8 mouse cellular contexts compared by ENCODE assay signal in the genomic region with DNA sequence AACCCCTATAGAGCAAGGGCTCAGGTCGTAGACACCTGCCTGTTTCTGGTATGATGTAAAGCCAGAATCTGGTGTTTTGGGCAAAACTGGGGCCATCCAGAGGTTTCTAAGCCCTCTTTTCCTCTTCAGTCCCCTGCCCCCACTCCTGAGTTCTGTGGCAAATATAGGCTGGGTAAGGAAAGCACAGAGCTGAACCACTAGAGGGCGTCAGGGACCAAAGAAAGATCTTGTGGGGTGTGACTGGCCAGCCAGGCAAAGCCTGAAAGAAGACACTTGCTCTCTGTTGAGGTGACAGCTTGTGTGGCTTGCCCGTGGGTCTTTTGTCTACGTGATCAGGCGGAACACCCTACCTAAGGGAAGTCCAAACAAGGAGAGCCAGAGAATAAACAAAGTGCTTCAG.
DNase-seq lines count a peak whose midpoint lies in the region; ATAC-seq and TF ChIP-seq lines count a peak whose summit lies in the region.

No protein-coding gene starts in this region.

- intact Hi-C loops in left cerebral cortex, adult 2 months (cut with DNase I) = loop anchor here (5.0 kb wide), 1 partner anchor 166 kb away; no protein-coding TSS in a partner anchor

- no peak overlapping the region for H3K27ac ChIP-seq in left cerebral cortex, adult 2 months

- peak; percentile 95 for ATAC-seq in megakaryocyte-erythroid progenitor cell, adult 5-6 weeks (replicated peaks; ENCODE audit: low FRiP score, low TSS enrichment, poor library complexity, severe bottlenecking)

- no peak overlapping the region for H3K4me3 ChIP-seq in left cerebral cortex, adult 2 months

- TF ChIP-seq CTCF in left cerebral cortex, adult 2 months (IDR thresholded peaks at IDR 0.05) = peak; percentile 87

- peak; percentile 80 for DNase-seq in R1 (ENCODE audit: low read depth, low spot score)
- peak; percentile 62 to 71 for DNase-seq in cerebellum, postnatal 4 days (ENCODE audit: low spot score in 2 of 2)
- peak; percentile 48 to 67 for DNase-seq in gastrocnemius, adult 8-10 months (ENCODE audit: low spot score in 2 of 2)
- DNase-seq in hindlimb bud, embryonic 11.5 days (ENCODE audit: extremely low spot score, low read depth, low spot score) = peak; percentile 35
- peak; percentile 61 to 66 for DNase-seq in left cerebral cortex, adult 2 months (ENCODE audit: extremely low spot score in 1 of 2, low spot score in 2 of 2)
- peak; percentile 59 for DNase-seq in right cerebral cortex, postnatal 25 days
- DNase-seq in urinary bladder, postnatal 36 days (ENCODE audit: low spot score in 2 of 2) = peak; percentile 56 to 68
